Mouse (Mus musculus) liver, embryonic 14.5 days (tissue): Measurements from ENCODE around the gene Taok2. TPM values are rescaled to one million over a fixed set of nuclear protein-coding genes. Genes with fewer than 3 reads are reported as not detected.

Experiments
- ATAC-seq: fragments of 200-750 bp; cut with Nextera tagmentation; 2 replicates; pipeline ENCODE4 v1.8.0; 2017; ENCODE audit warnings: moderate number of reproducible peaks, mild to moderate bottlenecking, moderate library complexity; ENCODE audit not compliant: insufficient read depth
- DNase-seq, 3 experiments: peaks; one replicate each; pipeline ENCODE4 v3.0.0-alpha.2; 2012 to 2013; ENCODE audit warnings: low read depth in 3 of 3, low spot score in 3 of 3
- H3K27ac ChIP-seq: fragments of 300-500 bp; sonication (generic); 2 replicates; pipeline ENCODE4 v1.5.1; 2014; ENCODE audit warnings: moderate library complexity, mild to moderate bottlenecking, control low read depth, inconsistent platforms
- H3K27me3 ChIP-seq: fragments of 300-500 bp; sonication (generic); 2 replicates; pipeline ENCODE4 v1.6.1; 2014; ENCODE audit warnings: mild to moderate bottlenecking, low read length, moderate library complexity; ENCODE audit not compliant: control insufficient read depth, insufficient read depth
- H3K36me3 ChIP-seq: fragments of 300-500 bp; sonication (generic); replicated peaks from 2 replicates; pipeline ENCODE4 v1.6.1; 2014; ENCODE audit warnings: low read depth; ENCODE audit not compliant: control insufficient read depth, insufficient read depth
- H3K4me1 ChIP-seq, 2 experiments: fragments of 200-500 bp in 1 of 2; fragments of 300-500 bp in 1 of 2; sonication (generic) in 1 of 2; replicated peaks; 2 replicates each; pipeline ENCODE4 v1.6.1; 2012 to 2014; ENCODE audit warnings: antibody characterized with exemption in 1 of 2, inconsistent platforms in 1 of 2, low read length in 1 of 2; ENCODE audit not compliant: control insufficient read depth in 2 of 2, insufficient read depth in 2 of 2
- H3K4me2 ChIP-seq: fragments of 300-500 bp; sonication (generic); 2 replicates; pipeline ENCODE4 v1.6.1; 2014; ENCODE audit warnings: low read depth, mild to moderate bottlenecking, control low read depth, moderate library complexity
- H3K4me3 ChIP-seq, 2 experiments: fragments of 200-500 bp in 1 of 2; fragments of 300-500 bp in 1 of 2; sonication (generic) in 1 of 2; 2 replicates each; pipeline ENCODE4 v1.5.1; 2012 to 2014; ENCODE audit warnings: low read depth in 2 of 2, low read length in 2 of 2, mild to moderate bottlenecking in 2 of 2, control low read depth in 1 of 2, inconsistent platforms in 1 of 2, moderate library complexity in 1 of 2; ENCODE audit not compliant: insufficient read depth in 1 of 2
- H3K9ac ChIP-seq: fragments of 300-500 bp; sonication (generic); replicated peaks from 2 replicates; pipeline ENCODE4 v1.6.1; 2014; ENCODE audit warnings: mild to moderate bottlenecking, control low read depth, moderate library complexity
- H3K9me3 ChIP-seq: fragments of 300-500 bp; sonication (generic); 2 replicates; pipeline ENCODE4 v1.6.1; 2016; ENCODE audit warnings: low read length, mixed read lengths; ENCODE audit not compliant: control insufficient read depth
- CTCF ChIP-seq: IDR thresholded peaks from 2 replicates; pipeline ENCODE4 v1.5.1; 2016; ENCODE audit warnings: antibody characterized with exemption, low read depth, control low read depth
- EP300 ChIP-seq: IDR thresholded peaks from 2 replicates; pipeline ENCODE4 v1.6.1; 2016; ENCODE audit warnings: antibody characterized with exemption, low read depth
- WGBS: fragments of 180-500 bp; shearing (Covaris S2); extraction: QIAGEN DNeasy Blood & Tissue Kit; methylation state at CpG from one replicate; pipeline ENCODE4 v1.1.7; 2014; ENCODE audit not compliant: insufficient replicate concordance; 5-methylcytosine and 5-hydroxymethylcytosine counted together
- polyA plus RNA-seq, 2 experiments: library from polyadenylated mRNA; depleted of rRNA in 1 of 2; stranded (reverse) in 1 of 2; unstranded in 1 of 2; fragments of >200 nt; fragmentation: Nextera tagmentation in 1 of 2; extraction: Ambion mirVana in 1 of 2; gene quantifications; 2 replicates each; pipeline versions ENCODE4 v1.2.1 to v1.2.3; 2012 to 2014

The Taok2 gene
- polyA plus RNA-seq, 2 experiments = 6.3 to 16.3 TPM

DNA sequence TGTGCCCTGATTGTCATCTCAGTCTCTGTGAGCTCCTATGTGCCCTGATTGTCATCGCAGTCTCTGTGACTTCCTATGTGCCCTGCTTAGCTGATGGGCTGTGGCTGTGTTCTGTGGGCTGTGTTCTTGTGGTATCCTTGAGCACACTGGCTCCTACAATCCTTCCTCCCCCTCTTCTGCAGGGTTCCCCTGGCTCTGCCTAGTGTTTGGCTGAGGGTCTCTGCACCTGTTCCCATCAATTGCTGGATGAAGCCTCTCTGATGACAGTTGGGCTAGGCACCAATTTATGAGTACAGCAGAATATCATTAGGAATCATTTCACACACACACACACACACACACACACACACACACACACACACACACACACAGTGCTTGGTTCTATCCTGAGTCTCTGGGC lies 51.2 kb downstream of the Taok2 start:
- Histone ChIP-seq H3K4me3 (no peak overlapping the region), H3K4me2 (no peak overlapping the region), H3K9ac (no peak overlapping the region), H3K27ac (no peak overlapping the region), H3K36me3 (no peaks in the 10 kb centered on the region), H3K9me3 (no peaks in the 10 kb centered on the region), H3K27me3 (no peaks in the 10 kb centered on the region), H3K4me1 (peaks cover 0 to 3% of the 10 kb centered on the region in 2 experiments; a peak in 1 of 4 replicates)
- no peak for DNase-seq
- no peak for TF ChIP-seq EP300
- TF ChIP-seq CTCF = no peak
- ATAC-seq = no peak
- 73% methylated on average over 1 of the region's 1 CpGs for whole genome bisulfite sequencing

- no peaks in the 10 kb centered on the region for H3K36me3 ChIP-seq
- peak overlapping the region; percentile 54 for H3K4me2 ChIP-seq
- ATAC-seq (peak; percentile 76; the same call in 1 of the 2 replicates), DNase-seq (peak; percentile 55 to 57 (median 56))
- 1% methylated on average over 21 of the region's 21 CpGs for WGBS
- no peaks in the 10 kb centered on the region for H3K27me3 ChIP-seq
- H3K4me1 ChIP-seq = peaks cover 0 to 3% of the 10 kb centered on the region in 2 experiments; a peak in 1 of 4 replicates
- no peak overlapping the region for H3K27ac ChIP-seq
- no peaks in the 10 kb centered on the region for H3K9me3 ChIP-seq
- H3K4me3 ChIP-seq = peak overlapping the region; percentile 35 to 36
- H3K9ac ChIP-seq = 0 out of 2 replicates have a peak overlapping the region, but pooled peaks have one; percentile 18
- TF ChIP-seq CTCF (peak; percentile 93), EP300 (no peak)
These were observed 52.4 kb downstream of the Taok2 start for GRCm38 (mm10) chr7:126832036-126832598.

DNA sequence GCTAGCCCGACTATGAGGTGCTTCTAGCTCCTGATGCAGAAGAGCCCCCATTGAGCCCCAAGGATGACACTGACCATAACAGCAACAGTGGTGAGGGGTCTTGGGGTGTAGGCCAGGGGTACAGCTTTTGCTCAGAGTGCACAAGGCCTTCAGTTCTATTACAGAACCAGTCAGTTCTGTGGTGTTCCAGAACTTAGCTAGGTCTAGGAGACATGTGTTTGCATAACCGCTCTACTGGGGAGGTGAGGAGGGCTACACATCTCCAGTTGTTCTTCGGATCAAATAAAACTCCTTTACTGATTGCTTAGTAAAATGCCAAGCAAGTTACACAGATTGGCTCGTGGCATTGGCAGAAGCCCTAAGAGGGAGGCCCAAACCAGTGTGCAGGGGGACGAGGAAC lies 53.0 kb downstream of the Taok2 start, which contains the start of gene 4930451I11Rik:
TSS of gene 4930451I11Rik (minus strand) at position 101 of the 400 bp plus-strand sequence.
- ATAC-seq = no peak
- 0 out of 4 replicates have a peak, but pooled peaks cover 0 to 2% of the 10 kb centered on the region in 2 experiments for H3K4me1 ChIP-seq
- peak within 1 kb of the TSS; percentile 35 to 36 for H3K4me3 ChIP-seq
- H3K4me2 ChIP-seq = peak within 1 kb of the TSS; percentile 54
- TF ChIP-seq CTCF (no peak), EP300 (no peak)
- no peak for DNase-seq
- H3K27ac ChIP-seq = no peak within 1 kb of the TSS
- H3K27me3 ChIP-seq = no peaks in the 10 kb centered on the region
- H3K9ac ChIP-seq = 0 out of 2 replicates have a peak within 1 kb of the TSS, but pooled peaks have one; percentile 18
- no peaks in the 10 kb centered on the region for H3K9me3 ChIP-seq
- WGBS = 48% methylated on average over 5 of the region's 5 CpGs
- no peaks in the 10 kb centered on the region for H3K36me3 ChIP-seq

GRCm38 (mm10) chr7:126825952-126826351 lies 58.6 kb downstream of the Taok2 start:
- no peak for DNase-seq
- TF ChIP-seq EP300 (no peak), CTCF (no peak)
- Histone ChIP-seq H3K36me3 (no peaks in the 10 kb centered on the region), H3K4me3 (no peak overlapping the region), H3K9ac (no peak overlapping the region), H3K27ac (no peak overlapping the region), H3K4me2 (no peak overlapping the region), H3K27me3 (peaks cover 16% of the 10 kb centered on the region), H3K4me1 (no peaks in the 10 kb centered on the region), H3K9me3 (no peaks in the 10 kb centered on the region)
- ATAC-seq = no peak
- WGBS = 50% methylated on average over 5 of the region's 5 CpGs

DNA sequence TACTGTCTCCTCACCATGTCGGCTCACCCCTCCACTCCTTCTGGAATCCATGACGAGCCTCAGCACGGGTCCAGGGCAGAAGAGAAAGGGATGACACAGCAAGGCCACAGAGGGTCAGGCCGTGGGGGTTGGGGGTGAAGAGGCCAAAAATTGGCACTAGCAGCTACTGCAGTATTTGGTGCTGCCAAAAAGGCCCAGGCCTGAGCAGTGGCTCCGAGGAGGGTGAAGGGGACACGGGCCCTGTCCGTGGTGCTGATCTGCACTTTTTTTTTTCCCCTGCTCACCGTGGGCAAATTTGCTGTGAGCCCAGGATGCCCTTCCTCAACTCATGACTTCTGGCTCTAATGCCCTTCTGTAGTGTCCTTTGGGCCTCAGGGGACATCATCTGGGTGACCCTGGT lies 59.1 kb downstream of the Taok2 start:
- ATAC-seq (no peak), DNase-seq (no peak)
- peaks cover 16% of the 10 kb centered on the region for H3K27me3 ChIP-seq

More for the DNA sequence above, 59.1 kb downstream of the Taok2 start:
- H3K4me1 ChIP-seq = no peaks in the 10 kb centered on the region
- H3K4me2 ChIP-seq = no peak overlapping the region
- no peaks in the 10 kb centered on the region for H3K9me3 ChIP-seq
- WGBS = 27% methylated on average over 8 of the region's 8 CpGs
- no peak overlapping the region for H3K9ac ChIP-seq
- H3K27ac ChIP-seq = no peak overlapping the region
- H3K36me3 ChIP-seq = no peaks in the 10 kb centered on the region
- TF ChIP-seq CTCF (no peak), EP300 (no peak)
- H3K4me3 ChIP-seq = no peak overlapping the region
